Mouse (Mus musculus): ENCODE results near the gene Card9.
A peak's percentile ranks its signal among the peaks of the same experiment; 100 is the strongest.

Card9 gene

GRCm38 (mm10) chr2:26362991-26363390 is 2.3 kb upstream of the Card9 start:
- DNase-seq (ENCODE audit: low spot score in 2 of 2) = no peak

GRCm38 (mm10) chr2:26359983-26360382 is 735 bp downstream of the Card9 start:
- DNase-seq (ENCODE audit: low spot score in 2 of 2) = no peak

- DNase-seq (ENCODE audit: low spot score in 2 of 2) = no peak
Observed at GRCm38 (mm10) chr2:26358667-26359320, 1.9 kb downstream of the Card9 start.

- no peak for DNase-seq (ENCODE audit: low spot score in 2 of 2)
Observed at GRCm38 (mm10) chr2:26357484-26357883, 3.2 kb downstream of the Card9 start.

GRCm38 (mm10) chr2:26356678-26357077 is 4.0 kb downstream of the Card9 start:
- no peak for DNase-seq (ENCODE audit: low spot score in 2 of 2)

- DNase-seq (ENCODE audit: low spot score in 2 of 2) = no peak
Observed at GRCm38 (mm10) chr2:26356231-26356630, 4.5 kb downstream of the Card9 start.

GRCm38 (mm10) chr2:26354401-26354800 is 6.3 kb downstream of the Card9 start:
- no peak for DNase-seq (ENCODE audit: low spot score in 2 of 2)

GRCm38 (mm10) chr2:26353066-26353980 is 7.4 kb downstream of the Card9 start:
- no peak for DNase-seq (ENCODE audit: low spot score in 2 of 2)

- DNase-seq (ENCODE audit: low spot score in 2 of 2) = no peak
Observed at GRCm38 (mm10) chr2:26352291-26352910, 8.3 kb downstream of the Card9 start.

GRCm38 (mm10) chr2:26351358-26352290 is 9.1 kb downstream of the Card9 start, which contains the start of gene Dnlz:
Dnlz (minus strand) TSS chr2:26352110.
- peak; percentile 86 to 91 for DNase-seq (ENCODE audit: low spot score in 2 of 2)

- no peak for DNase-seq (ENCODE audit: low spot score in 2 of 2)
Observed at GRCm38 (mm10) chr2:26348241-26348640, 12.5 kb downstream of the Card9 start.

- DNase-seq (ENCODE audit: low spot score in 2 of 2) = no peak
Observed at GRCm38 (mm10) chr2:26342609-26343490, 17.9 kb downstream of the Card9 start.

- peak; percentile 60 to 76 for DNase-seq (ENCODE audit: low spot score in 2 of 2)
Observed at GRCm38 (mm10) chr2:26342044-26342443, 18.7 kb downstream of the Card9 start.

- no peak for DNase-seq (ENCODE audit: low spot score in 2 of 2)
Observed at GRCm38 (mm10) chr2:26341510-26341981, 19.2 kb downstream of the Card9 start.

- no peak for DNase-seq (ENCODE audit: low spot score in 2 of 2)
Observed at GRCm38 (mm10) chr2:26339204-26339551, 21.5 kb downstream of the Card9 start.

- no peak for DNase-seq (ENCODE audit: low spot score in 2 of 2)
Observed at GRCm38 (mm10) chr2:26338302-26339203, 22.2 kb downstream of the Card9 start.

GRCm38 (mm10) chr2:26330702-26331101 is 30.0 kb downstream of the Card9 start:
- DNase-seq (ENCODE audit: low spot score in 2 of 2) = no peak

- DNase-seq (ENCODE audit: low spot score in 2 of 2) = no peak
Observed at GRCm38 (mm10) chr2:26330056-26330468, 30.7 kb downstream of the Card9 start.

- no peak for DNase-seq (ENCODE audit: low spot score in 2 of 2)
Observed at GRCm38 (mm10) chr2:26329402-26329801, 31.3 kb downstream of the Card9 start.
